Mouse (Mus musculus) olfactory bulb, adult 2 months (tissue): ENCODE results near the gene Cpsf4.

Experiments
- CTCF ChIP-seq: fragments of 200-500 bp; IDR thresholded peaks from 2 replicates; pipeline ENCODE4 v1.5.1; 2012; ENCODE audit warnings: low read depth, mild to moderate bottlenecking, low read length, moderate library complexity; ENCODE audit not compliant: insufficient read depth
- POLR2A ChIP-seq: fragments of 200-500 bp; IDR thresholded peaks from 2 replicates; pipeline ENCODE4 v1.6.1; 2012; ENCODE audit warnings: mild to moderate bottlenecking, low read depth, low read length, moderate library complexity; ENCODE audit not compliant: insufficient read depth

- no peak for TF ChIP-seq CTCF
- TF ChIP-seq POLR2A: no peak
Measured at GRCm38 (mm10) chr5:145126580-145126979, 40.4 kb upstream of the Cpsf4 start.
